In genomic region chr3:94459834-94460233, GRCm38 (mm10) we compare ENCODE assay signal across 25 mouse cellular contexts. TPM values are rescaled to one million over a fixed set of nuclear protein-coding genes. Genes with fewer than 3 reads are reported as not detected.
"Had no signal": no experiment of that assay in that cellular context is flagged by ENCODE, and none has a peak within 500 bp of the region (broad histone marks: within the 10 kb centered on the region; RNA-seq: fewer than 3 reads in every experiment).

No protein-coding gene starts in this region.

- H3K36me3 ChIP-seq: liver, embryonic 15.5 days; lung, embryonic 15.5 days; midbrain, embryonic 12.5 days; midbrain, embryonic 15.5 days; neural tube, embryonic 13.5 days; neural tube, embryonic 15.5 days had no signal

- H3K4me3 ChIP-seq: liver, embryonic 15.5 days; lung, embryonic 15.5 days; megakaryocyte, embryonic 14.5 days; midbrain, embryonic 12.5 days; midbrain, embryonic 15.5 days; neural tube, embryonic 13.5 days; neural tube, embryonic 15.5 days had no signal

- ATAC-seq: liver, postnatal 0 days; lung, postnatal 0 days; midbrain, embryonic 15.5 days had no signal

- H3K4me2 ChIP-seq: liver, embryonic 15.5 days; lung, embryonic 15.5 days; midbrain, embryonic 12.5 days; midbrain, embryonic 15.5 days; neural tube, embryonic 13.5 days; neural tube, embryonic 15.5 days had no signal

- DNase-seq: liver, postnatal 0 days; lung, adult 2 months; lung, postnatal 14 days; lung, postnatal 36 days; retina, postnatal 1 day; right cerebral cortex, adult 18-20 months; right cerebral cortex, postnatal 25 days; right cerebral cortex, postnatal 4 days; spleen, adult 18-20 months; thymus, adult 18-20 months; thymus, postnatal 14 days; thymus, postnatal 36 days had no signal

- H3K27me3 ChIP-seq: lung, embryonic 15.5 days; midbrain, embryonic 15.5 days had no signal

RNA-seq across cellular contexts. Expression of gene Oaz3, which starts 16.1 kb away (rescaled TPM):
- total RNA-seq: megakaryocyte progenitor cell, adult 5-6 weeks; midbrain, postnatal 0 days; monocyte, adult 5-6 weeks had no signal
- polyA plus RNA-seq: lung, adult 2 months; macrophage; small intestine, adult 2 months had no signal

RNA-seq across cellular contexts. Expression of gene Celf3, which starts 18.3 kb away (rescaled TPM):
- total RNA-seq: monocyte, adult 5-6 weeks had no signal
- polyA plus RNA-seq: macrophage had no signal

RNA-seq across cellular contexts. Expression of gene Riiad1, which starts 20.3 kb away (rescaled TPM):
- polyA plus RNA-seq: liver, postnatal 0 days had no signal

RNA-seq across cellular contexts. Expression of gene Tdrkh, which starts 46.8 kb away (rescaled TPM):
- polyA plus RNA-seq: small intestine, adult 2 months had no signal
